Mouse (Mus musculus): ENCODE measurements around the gene Slc23a2. TPM values are rescaled to one million over a fixed set of nuclear protein-coding genes. Genes with fewer than 3 reads are reported as not detected.

Gene Slc23a2
- polyA plus RNA-seq, 1 experiment from 2014 or later = 11.7 TPM

GRCm38 (mm10) chr2:132019372-132019811 lies 125.5 kb downstream of the Slc23a2 start:
- no peak overlapping the region for H3K9ac ChIP-seq (ENCODE audit: low read depth, low read length)
- no peak for ATAC-seq (replicated peaks; ENCODE audit: low FRiP score, low read depth)
- no peak for TF ChIP-seq CTCF (IDR thresholded peaks at IDR 0.05; ENCODE audit: low read depth)
- H3K27ac ChIP-seq = no peak overlapping the region
- no peak overlapping the region for H3K4me2 ChIP-seq (ENCODE audit: low read length)
- no peaks in the 10 kb centered on the region for H3K9me3 ChIP-seq (replicated peaks; ENCODE audit: low read length)
- H3K36me3 ChIP-seq (ENCODE audit: insufficient read depth, low read length) = no peaks in the 10 kb centered on the region
- no peak for DNase-seq (ENCODE audit: low spot score)
- no peak overlapping the region for H3K4me3 ChIP-seq (replicated peaks; ENCODE audit: low read depth, low read length)
- H3K27me3 ChIP-seq (ENCODE audit: insufficient read depth, low read length) = no peaks in the 10 kb centered on the region
- 0 out of 2 replicates have a peak, but pooled peaks cover 5% of the 10 kb centered on the region for H3K4me1 ChIP-seq (replicated peaks; ENCODE audit: insufficient read depth, low read length)
- 73% methylated on average over 3 of the region's 3 CpGs for WGBS

- H3K4me3 ChIP-seq (replicated peaks; ENCODE audit: low read depth, low read length) = no peak overlapping the region
- no peak overlapping the region for H3K27ac ChIP-seq
- WGBS = 75% methylated on average over 4 of the region's 4 CpGs
- no peak overlapping the region for H3K4me2 ChIP-seq (ENCODE audit: low read length)
- no peak for TF ChIP-seq CTCF (IDR thresholded peaks at IDR 0.05; ENCODE audit: low read depth)
- H3K9ac ChIP-seq (ENCODE audit: low read depth, low read length) = no peak overlapping the region
- H3K9me3 ChIP-seq (replicated peaks; ENCODE audit: low read length) = no peaks in the 10 kb centered on the region
- H3K4me1 ChIP-seq (replicated peaks; ENCODE audit: insufficient read depth, low read length) = 0 out of 2 replicates have a peak, but pooled peaks cover 5% of the 10 kb centered on the region
- DNase-seq (ENCODE audit: low spot score) (no peak), ATAC-seq (replicated peaks; ENCODE audit: low FRiP score, low read depth) (no peak)
- H3K36me3 ChIP-seq (ENCODE audit: insufficient read depth, low read length) = no peaks in the 10 kb centered on the region
- no peaks in the 10 kb centered on the region for H3K27me3 ChIP-seq (ENCODE audit: insufficient read depth, low read length)
Measured at GRCm38 (mm10) chr2:132018156-132018555, 126.8 kb downstream of the Slc23a2 start.

GRCm38 (mm10) chr2:132017611-132018010 lies 127.3 kb downstream of the Slc23a2 start:
- TF ChIP-seq CTCF (IDR thresholded peaks at IDR 0.05; ENCODE audit: low read depth) = no peak
- no peak for ATAC-seq (replicated peaks; ENCODE audit: low FRiP score, low read depth)
- Histone ChIP-seq H3K9ac (ENCODE audit: low read depth, low read length) (no peak overlapping the region), H3K4me3 (replicated peaks; ENCODE audit: low read depth, low read length) (no peak overlapping the region), H3K4me2 (ENCODE audit: low read length) (no peak overlapping the region), H3K27ac (no peak overlapping the region), H3K4me1 (replicated peaks; ENCODE audit: insufficient read depth, low read length) (0 out of 2 replicates have a peak, but pooled peaks cover 5% of the 10 kb centered on the region), H3K27me3 (ENCODE audit: insufficient read depth, low read length) (no peaks in the 10 kb centered on the region), H3K9me3 (replicated peaks; ENCODE audit: low read length) (no peaks in the 10 kb centered on the region), H3K36me3 (ENCODE audit: insufficient read depth, low read length) (no peaks in the 10 kb centered on the region)
- 40% methylated on average over 7 of the region's 7 CpGs for WGBS
- DNase-seq (ENCODE audit: low spot score) = peak; percentile 43

- H3K4me2 ChIP-seq (ENCODE audit: low read length) = no peak overlapping the region
- no peak for DNase-seq (ENCODE audit: low spot score)
- no peak for ATAC-seq (replicated peaks; ENCODE audit: low FRiP score, low read depth)
- no peaks in the 10 kb centered on the region for H3K27me3 ChIP-seq (ENCODE audit: insufficient read depth, low read length)
- no peak for TF ChIP-seq CTCF (IDR thresholded peaks at IDR 0.05; ENCODE audit: low read depth)
- no peak overlapping the region for H3K27ac ChIP-seq
- WGBS = 93% methylated on average over 1 of the region's 1 CpGs
- H3K4me1 ChIP-seq (replicated peaks; ENCODE audit: insufficient read depth, low read length) = 0 out of 2 replicates have a peak, but pooled peaks cover 5% of the 10 kb centered on the region
- no peaks in the 10 kb centered on the region for H3K36me3 ChIP-seq (ENCODE audit: insufficient read depth, low read length)
- H3K9ac ChIP-seq (ENCODE audit: low read depth, low read length) = no peak overlapping the region
- H3K4me3 ChIP-seq (replicated peaks; ENCODE audit: low read depth, low read length) = no peak overlapping the region
- no peaks in the 10 kb centered on the region for H3K9me3 ChIP-seq (replicated peaks; ENCODE audit: low read length)
Measured at GRCm38 (mm10) chr2:132016034-132016433, 128.9 kb downstream of the Slc23a2 start.

- Histone ChIP-seq H3K27ac (no peak overlapping the region), H3K9ac (ENCODE audit: low read depth, low read length) (no peak overlapping the region), H3K9me3 (replicated peaks; ENCODE audit: low read length) (no peaks in the 10 kb centered on the region), H3K4me1 (replicated peaks; ENCODE audit: insufficient read depth, low read length) (no peaks in the 10 kb centered on the region), H3K4me3 (replicated peaks; ENCODE audit: low read depth, low read length) (no peak overlapping the region), H3K27me3 (ENCODE audit: insufficient read depth, low read length) (no peaks in the 10 kb centered on the region), H3K36me3 (ENCODE audit: insufficient read depth, low read length) (no peaks in the 10 kb centered on the region), H3K4me2 (ENCODE audit: low read length) (no peak overlapping the region)
- no peak for DNase-seq (ENCODE audit: low spot score)
- no peak for ATAC-seq (replicated peaks; ENCODE audit: low FRiP score, low read depth)
- TF ChIP-seq CTCF (IDR thresholded peaks at IDR 0.05; ENCODE audit: low read depth) = no peak
- WGBS = 92% methylated on average over 4 of the region's 4 CpGs
Measured at GRCm38 (mm10) chr2:132013152-132013551, 131.8 kb downstream of the Slc23a2 start.

GRCm38 (mm10) chr2:132010781-132011180 lies 134.1 kb downstream of the Slc23a2 start:
- no peak overlapping the region for H3K4me2 ChIP-seq (ENCODE audit: low read length)
- no peak overlapping the region for H3K9ac ChIP-seq (ENCODE audit: low read depth, low read length)
- no peaks in the 10 kb centered on the region for H3K9me3 ChIP-seq (replicated peaks; ENCODE audit: low read length)
- WGBS = 90% methylated on average over 2 of the region's 2 CpGs
- H3K36me3 ChIP-seq (ENCODE audit: insufficient read depth, low read length) = no peaks in the 10 kb centered on the region
- no peak for DNase-seq (ENCODE audit: low spot score)
- H3K4me1 ChIP-seq (replicated peaks; ENCODE audit: insufficient read depth, low read length) = peaks cover 14% of the 10 kb centered on the region
- H3K27me3 ChIP-seq (ENCODE audit: insufficient read depth, low read length) = no peaks in the 10 kb centered on the region
- no peak for ATAC-seq (replicated peaks; ENCODE audit: low FRiP score, low read depth)
- no peak overlapping the region for H3K4me3 ChIP-seq (replicated peaks; ENCODE audit: low read depth, low read length)
- no peak for TF ChIP-seq CTCF (IDR thresholded peaks at IDR 0.05; ENCODE audit: low read depth)
- H3K27ac ChIP-seq = no peak overlapping the region

- no peak overlapping the region for H3K9ac ChIP-seq (ENCODE audit: low read depth, low read length)
- peak overlapping the region; percentile 25; the same call in 1 of the 2 replicates for H3K27ac ChIP-seq
- TF ChIP-seq CTCF (IDR thresholded peaks at IDR 0.05; ENCODE audit: low read depth) = no peak
- H3K4me3 ChIP-seq (replicated peaks; ENCODE audit: low read depth, low read length) = no peak overlapping the region
- no peaks in the 10 kb centered on the region for H3K9me3 ChIP-seq (replicated peaks; ENCODE audit: low read length)
- no peak for ATAC-seq (replicated peaks; ENCODE audit: low FRiP score, low read depth)
- H3K4me2 ChIP-seq (ENCODE audit: low read length) = no peak overlapping the region
- peaks cover 14% of the 10 kb centered on the region for H3K4me1 ChIP-seq (replicated peaks; ENCODE audit: insufficient read depth, low read length)
- 34% methylated on average over 4 of the region's 4 CpGs for WGBS
- no peaks in the 10 kb centered on the region for H3K36me3 ChIP-seq (ENCODE audit: insufficient read depth, low read length)
- no peaks in the 10 kb centered on the region for H3K27me3 ChIP-seq (ENCODE audit: insufficient read depth, low read length)
- peak; percentile 81 for DNase-seq (ENCODE audit: low spot score)
Measured at GRCm38 (mm10) chr2:132008186-132008585, 136.7 kb downstream of the Slc23a2 start.

Measured in kidney, postnatal 0 days (tissue).